Mouse (Mus musculus): Measurements from ENCODE around the gene Omd. TPM values are rescaled to one million over a fixed set of nuclear protein-coding genes. Genes with fewer than 3 reads are reported as not detected.
"Not testable (repeated sequence)": the region's sequence is repeated elsewhere in the genome, so short reads cannot be mapped to it uniquely, and the experiment has no call there.

The Omd gene
- polyA plus RNA-seq, 1 experiment from 2014 or later: 0.26 TPM

- Histone ChIP-seq H3K36me3 (no peaks in the 10 kb centered on the region), H3K4me2 (no peak overlapping the region), H3K9ac (no peak overlapping the region), H3K27me3 (no peaks in the 10 kb centered on the region), H3K9me3 (no peaks in the 10 kb centered on the region), H3K27ac (no peak overlapping the region), H3K4me1 (replicated peaks) (0 out of 2 replicates have a peak, but pooled peaks cover 3% of the 10 kb centered on the region), H3K4me3 (no peak overlapping the region)
- WGBS: 60% methylated on average over 2 of the region's 2 CpGs
- no peak for ATAC-seq (ENCODE audit: low FRiP score)
Measured at GRCm38 (mm10) chr13:49560886-49561285, 21.4 kb upstream of the Omd start.

GRCm38 (mm10) chr13:49564347-49564746, 17.9 kb upstream of the Omd start:
- Histone ChIP-seq H3K4me2 (no peak overlapping the region), H3K27me3 (no peaks in the 10 kb centered on the region), H3K36me3 (no peaks in the 10 kb centered on the region), H3K27ac (no peak overlapping the region), H3K9me3 (no peaks in the 10 kb centered on the region), H3K4me1 (replicated peaks) (no peaks in the 10 kb centered on the region), H3K4me3 (no peak overlapping the region), H3K9ac (no peak overlapping the region)
- no peak for ATAC-seq (ENCODE audit: low FRiP score)
- WGBS: 89% methylated on average over 1 of the region's 1 CpGs

DNA sequence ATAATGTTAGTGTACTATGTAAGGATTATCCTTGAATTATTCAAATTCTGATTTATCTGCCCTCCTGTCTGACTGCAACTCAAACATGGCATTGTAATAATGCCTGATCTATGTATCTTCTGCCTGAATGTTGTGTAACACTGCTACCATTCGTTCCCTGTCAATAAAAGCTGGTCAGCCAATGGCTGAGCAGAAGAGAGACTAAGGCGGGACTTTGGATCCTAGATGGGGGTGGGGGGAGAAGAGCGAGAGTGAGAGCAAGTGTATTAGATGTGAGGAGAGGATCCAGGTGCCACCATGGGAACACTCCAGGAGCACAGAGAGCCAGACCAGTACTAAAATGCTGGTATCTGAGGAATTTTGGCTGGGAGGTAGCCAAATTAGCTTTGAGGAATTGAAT, 11.9 kb upstream of the Omd start:
- no peak for ATAC-seq (ENCODE audit: low FRiP score)
- Histone ChIP-seq H3K4me2 (no peak overlapping the region), H3K4me3 (no peak overlapping the region), H3K27ac (no peak overlapping the region), H3K4me1 (replicated peaks) (no peaks in the 10 kb centered on the region), H3K36me3 (no peaks in the 10 kb centered on the region), H3K9me3 (no peaks in the 10 kb centered on the region), H3K27me3 (no peaks in the 10 kb centered on the region), H3K9ac (no peak overlapping the region)
- WGBS: 76% methylated on average over 3 of the region's 3 CpGs

DNA sequence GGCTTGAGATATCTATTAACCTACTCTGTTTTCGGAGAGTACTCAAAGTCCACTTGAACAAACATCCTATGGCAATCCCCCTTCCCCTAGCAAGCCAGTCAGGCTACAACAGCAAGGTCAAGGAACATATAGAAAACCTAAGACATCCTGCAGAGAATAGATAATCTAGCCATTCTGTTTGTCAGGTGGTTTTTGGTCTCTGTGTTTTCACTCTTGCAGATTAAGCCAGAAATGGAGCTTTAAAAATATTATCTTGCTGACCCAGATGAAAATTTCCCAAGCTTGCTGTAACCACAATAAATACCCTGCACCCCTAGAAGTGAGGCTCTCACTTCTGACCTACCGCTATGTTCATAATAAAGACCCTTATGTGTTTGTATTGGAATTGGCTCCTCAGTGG, 10.8 kb upstream of the Omd start:
- H3K4me2 ChIP-seq: no peak overlapping the region
- H3K9me3 ChIP-seq: no peaks in the 10 kb centered on the region
- H3K9ac ChIP-seq: no peak overlapping the region
- no peaks in the 10 kb centered on the region for H3K36me3 ChIP-seq
- no peak for ATAC-seq (ENCODE audit: low FRiP score)
- H3K4me1 ChIP-seq (replicated peaks): no peaks in the 10 kb centered on the region
- no peak overlapping the region for H3K4me3 ChIP-seq
- no peak overlapping the region for H3K27ac ChIP-seq
- WGBS: 94% methylated on average over 2 of the region's 2 CpGs
- no peaks in the 10 kb centered on the region for H3K27me3 ChIP-seq

DNA sequence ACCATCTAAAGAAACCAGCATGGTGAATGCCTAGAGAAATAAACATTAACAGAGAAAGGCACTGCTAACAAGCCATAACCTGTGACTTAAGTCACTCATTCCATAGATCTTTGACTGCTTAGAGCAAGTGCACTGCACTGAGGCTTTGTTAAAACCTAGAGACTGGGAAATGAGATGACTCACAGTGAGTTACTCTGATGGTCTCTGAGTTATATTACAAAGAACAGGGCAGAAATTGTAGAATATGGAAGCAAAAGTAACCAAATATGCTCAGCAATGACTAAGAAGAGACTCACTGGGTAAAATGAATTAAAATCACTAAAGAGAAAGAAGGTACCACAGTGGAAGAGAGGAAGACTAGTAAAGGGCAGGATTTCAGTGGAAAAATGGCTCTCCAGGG, 1.6 kb downstream of the Omd start:
- Histone ChIP-seq H3K9me3 (no peaks in the 10 kb centered on the region), H3K9ac (no peak overlapping the region), H3K4me1 (replicated peaks) (no peaks in the 10 kb centered on the region), H3K4me2 (no peak overlapping the region), H3K27ac (no peak overlapping the region), H3K27me3 (no peaks in the 10 kb centered on the region), H3K4me3 (no peak overlapping the region), H3K36me3 (no peaks in the 10 kb centered on the region)
- no peak for ATAC-seq (ENCODE audit: low FRiP score)

DNA sequence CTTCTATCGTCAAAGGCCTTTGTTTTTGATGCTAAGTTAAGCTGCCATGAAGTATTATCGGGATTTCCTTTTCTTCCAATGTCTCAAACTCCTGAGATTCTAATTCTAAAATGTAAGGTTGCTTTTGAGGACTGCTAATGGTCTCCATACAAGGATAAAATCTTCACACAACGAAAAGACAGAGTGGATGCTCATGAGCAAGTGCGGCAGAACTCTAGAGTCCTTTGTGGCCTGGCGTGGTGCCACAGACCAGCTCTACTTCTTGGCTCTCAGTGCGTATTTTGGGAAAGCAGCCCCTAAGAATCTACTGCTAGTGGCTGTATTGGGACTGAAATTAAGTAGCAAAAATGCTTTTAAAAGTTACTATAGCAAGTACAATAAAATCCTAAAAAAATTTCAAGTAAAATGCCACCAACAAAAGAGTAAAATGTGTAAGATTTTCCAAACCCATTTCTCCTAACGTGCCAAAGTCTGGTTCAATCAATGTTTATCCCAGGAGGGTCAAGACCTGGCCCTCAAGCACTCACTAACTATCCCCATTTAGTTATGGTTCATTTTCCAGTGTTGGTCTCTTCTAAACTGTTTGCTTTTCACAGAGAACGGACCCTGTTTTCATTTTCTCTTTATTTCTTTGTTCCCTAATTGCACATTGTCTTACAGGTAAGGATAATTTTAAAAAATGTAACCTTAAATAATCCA, 2.2 kb downstream of the Omd start:
- no peak overlapping the region for H3K4me2 ChIP-seq
- no peaks in the 10 kb centered on the region for H3K27me3 ChIP-seq
- no peaks in the 10 kb centered on the region for H3K9me3 ChIP-seq
- no peak overlapping the region for H3K4me3 ChIP-seq
- no peaks in the 10 kb centered on the region for H3K4me1 ChIP-seq (replicated peaks)
- no peak overlapping the region for H3K9ac ChIP-seq
- 89% methylated on average over 8 of the region's 8 CpGs for WGBS
- H3K27ac ChIP-seq: no peak overlapping the region
- no peaks in the 10 kb centered on the region for H3K36me3 ChIP-seq
- no peak for ATAC-seq (ENCODE audit: low FRiP score)

- Histone ChIP-seq H3K4me2 (no peak overlapping the region), H3K4me1 (replicated peaks) (no peaks in the 10 kb centered on the region), H3K9me3 (no peaks in the 10 kb centered on the region), H3K9ac (no peak overlapping the region), H3K4me3 (no peak overlapping the region), H3K27ac (no peak overlapping the region), H3K36me3 (no peaks in the 10 kb centered on the region), H3K27me3 (no peaks in the 10 kb centered on the region)
- WGBS: 96% methylated on average over 6 of the region's 6 CpGs
- no peak for ATAC-seq (ENCODE audit: low FRiP score)
Measured at GRCm38 (mm10) chr13:49586062-49586461, 3.8 kb downstream of the Omd start.

DNA sequence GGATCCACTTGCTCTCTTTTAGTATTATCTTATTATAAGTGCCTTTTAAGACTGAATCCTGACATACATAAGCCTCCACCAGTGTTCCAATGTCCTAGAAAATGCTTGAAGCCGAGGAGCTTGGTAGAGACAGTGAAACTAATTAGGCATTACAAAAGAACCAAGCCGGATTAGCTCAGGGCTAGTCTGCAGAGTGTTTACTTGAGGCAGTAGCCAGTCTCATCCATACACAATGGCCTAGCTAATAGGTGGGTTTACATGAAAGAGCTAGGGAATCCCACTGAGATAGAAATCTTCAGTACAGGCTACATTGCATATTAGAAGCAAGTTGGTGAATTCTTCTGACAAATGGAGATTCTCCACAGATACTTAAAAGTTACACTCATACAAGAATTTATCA, 20.3 kb downstream of the Omd start:
- not testable (repeated sequence) for H3K9ac ChIP-seq; H3K27ac ChIP-seq; ATAC-seq (ENCODE audit: low FRiP score); H3K36me3 ChIP-seq; H3K27me3 ChIP-seq; H3K4me1 ChIP-seq (replicated peaks); H3K4me3 ChIP-seq; H3K9me3 ChIP-seq; H3K4me2 ChIP-seq
- 52% methylated on average over 2 of the region's 2 CpGs for WGBS

- ATAC-seq (ENCODE audit: low FRiP score): no peak
- H3K4me2 ChIP-seq: no peak overlapping the region
- no peaks in the 10 kb centered on the region for H3K36me3 ChIP-seq
- H3K9me3 ChIP-seq: no peaks in the 10 kb centered on the region
- no peak overlapping the region for H3K27ac ChIP-seq
- no peak overlapping the region for H3K4me3 ChIP-seq
- no peaks in the 10 kb centered on the region for H3K4me1 ChIP-seq (replicated peaks)
- H3K27me3 ChIP-seq: no peaks in the 10 kb centered on the region
- H3K9ac ChIP-seq: no peak overlapping the region
Measured at GRCm38 (mm10) chr13:49603603-49604002, 21.3 kb downstream of the Omd start.

DNA sequence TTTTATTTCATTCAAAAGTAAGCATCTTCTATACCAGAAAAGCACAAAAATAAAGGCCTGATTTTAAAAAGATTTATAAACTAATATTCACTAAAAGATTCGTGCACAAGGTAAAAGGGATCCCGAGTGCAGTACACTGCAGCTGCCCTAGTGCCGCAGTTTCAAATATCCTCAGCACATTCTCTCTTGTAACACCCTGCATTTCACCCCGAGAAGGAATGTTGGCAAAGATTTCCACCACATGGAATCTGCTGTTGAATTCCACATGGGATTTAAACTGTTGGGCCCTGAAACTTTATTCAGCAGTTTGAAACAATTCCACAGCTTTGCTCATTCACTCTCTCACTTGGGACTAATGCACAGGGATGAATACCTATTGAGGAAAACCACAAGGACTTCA, 25.5 kb downstream of the Omd start, which contains the start of gene Ogn:
Gene Ogn (plus strand): TSS at position 333 of the 400 bp plus-strand sequence.
- no peak within 1 kb of the TSS for H3K27ac ChIP-seq
- H3K9me3 ChIP-seq: no peaks in the 10 kb centered on the region
- H3K4me3 ChIP-seq: no peak within 1 kb of the TSS
- no peak within 1 kb of the TSS for H3K9ac ChIP-seq
- H3K4me2 ChIP-seq: no peak within 1 kb of the TSS
- WGBS: 84% methylated on average over 4 of the region's 4 CpGs
- H3K36me3 ChIP-seq: no peaks in the 10 kb centered on the region
- H3K27me3 ChIP-seq: no peaks in the 10 kb centered on the region
- ATAC-seq (ENCODE audit: low FRiP score): no peak
- H3K4me1 ChIP-seq (replicated peaks): no peaks in the 10 kb centered on the region

- H3K9ac ChIP-seq: no peak overlapping the region
- no peaks in the 10 kb centered on the region for H3K4me1 ChIP-seq (replicated peaks)
- WGBS: 86% methylated on average over 4 of the region's 4 CpGs
- H3K4me2 ChIP-seq: no peak overlapping the region
- H3K27ac ChIP-seq: no peak overlapping the region
- H3K27me3 ChIP-seq: no peaks in the 10 kb centered on the region
- no peaks in the 10 kb centered on the region for H3K9me3 ChIP-seq
- no peak for ATAC-seq (ENCODE audit: low FRiP score)
- no peaks in the 10 kb centered on the region for H3K36me3 ChIP-seq
- H3K4me3 ChIP-seq: no peak overlapping the region
Measured at GRCm38 (mm10) chr13:49608589-49609322, 26.5 kb downstream of the Omd start.

- no peaks in the 10 kb centered on the region for H3K36me3 ChIP-seq
- H3K9me3 ChIP-seq: no peaks in the 10 kb centered on the region
- no peak overlapping the region for H3K27ac ChIP-seq
- no peak overlapping the region for H3K9ac ChIP-seq
- no peaks in the 10 kb centered on the region for H3K4me1 ChIP-seq (replicated peaks)
- H3K4me2 ChIP-seq: no peak overlapping the region
- no peak overlapping the region for H3K4me3 ChIP-seq
- H3K27me3 ChIP-seq: no peaks in the 10 kb centered on the region
- no peak for ATAC-seq (ENCODE audit: low FRiP score)
- 93% methylated on average over 3 of the region's 3 CpGs for WGBS
Measured at GRCm38 (mm10) chr13:49617021-49617420, 34.8 kb downstream of the Omd start.

- no peak overlapping the region for H3K9ac ChIP-seq
- no peaks in the 10 kb centered on the region for H3K27me3 ChIP-seq
- ATAC-seq (ENCODE audit: low FRiP score): no peak
- H3K4me3 ChIP-seq: no peak overlapping the region
- H3K9me3 ChIP-seq: no peaks in the 10 kb centered on the region
- H3K4me2 ChIP-seq: no peak overlapping the region
- no peaks in the 10 kb centered on the region for H3K36me3 ChIP-seq
- H3K4me1 ChIP-seq (replicated peaks): no peaks in the 10 kb centered on the region
- H3K27ac ChIP-seq: no peak overlapping the region
Measured at GRCm38 (mm10) chr13:49618365-49618764, 36.1 kb downstream of the Omd start.

All from hindbrain, embryonic 13.5 days (tissue).